Mouse (Mus musculus): ENCODE results near the gene Myh1.

Gene Myh1

DNA sequence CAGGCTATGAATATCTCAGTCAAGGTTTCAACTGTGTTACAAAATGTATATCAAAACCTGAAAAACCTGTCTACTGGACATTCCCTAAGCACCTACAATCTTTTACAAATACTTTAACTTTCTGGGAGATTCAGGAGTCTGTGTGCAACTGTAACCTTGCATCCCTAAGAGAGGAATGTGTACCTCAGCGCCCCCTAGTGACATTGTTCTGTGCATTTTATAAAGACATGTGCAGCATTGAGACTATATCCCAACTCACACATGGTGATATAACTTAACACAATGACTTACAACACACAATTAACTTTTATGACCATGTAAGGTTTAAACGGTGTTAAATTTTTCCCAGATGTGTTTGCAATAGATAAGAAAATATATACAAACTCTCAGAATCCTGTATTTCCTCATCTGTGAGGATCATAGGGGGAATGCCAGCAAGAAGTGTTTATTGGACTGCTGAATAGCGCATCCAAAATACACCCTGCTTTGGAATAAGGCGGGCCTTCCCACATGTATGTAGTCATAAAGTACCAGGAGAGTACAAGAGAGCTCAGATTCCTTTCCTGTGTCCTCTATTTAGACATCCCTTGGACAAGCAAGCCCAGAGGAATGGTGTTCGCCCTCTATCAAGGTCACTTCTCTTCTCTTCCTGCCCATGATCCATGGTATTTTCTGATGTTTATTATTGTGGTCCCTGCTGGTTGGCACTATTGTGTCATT lies 35.9 kb downstream of the Myh1 start:
- peak; percentile 65 for DNase-seq

DNA sequence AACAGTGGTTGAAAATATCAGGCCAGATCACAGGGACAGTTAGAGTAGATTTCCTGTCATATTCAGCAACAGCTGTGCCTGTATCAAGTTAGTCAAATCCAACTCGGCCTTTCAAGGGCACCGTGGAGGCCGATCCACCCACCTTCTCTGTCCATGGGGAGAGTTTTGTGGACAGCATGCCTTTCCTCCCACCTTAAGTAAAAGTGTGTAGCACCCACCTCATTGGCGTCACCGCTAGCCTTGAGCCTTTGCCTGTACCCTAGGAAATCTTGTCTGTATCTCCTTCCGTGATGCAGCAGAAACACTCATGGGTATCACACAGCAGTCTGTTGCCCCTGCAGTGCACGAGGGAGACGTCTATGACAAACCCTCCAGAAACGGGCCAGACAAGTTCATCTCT lies 36.9 kb downstream of the Myh1 start:
- DNase-seq = no peak

GRCm38 (mm10) chr11:67237481-67238079 lies 37.7 kb downstream of the Myh1 start, which contains the start of gene Myh4:
Gene Myh4 (plus strand): TSS chr11:67238029.
- no peak for DNase-seq

GRCm38 (mm10) chr11:67241051-67241450 lies 41.2 kb downstream of the Myh1 start:
- DNase-seq = no peak

DNA sequence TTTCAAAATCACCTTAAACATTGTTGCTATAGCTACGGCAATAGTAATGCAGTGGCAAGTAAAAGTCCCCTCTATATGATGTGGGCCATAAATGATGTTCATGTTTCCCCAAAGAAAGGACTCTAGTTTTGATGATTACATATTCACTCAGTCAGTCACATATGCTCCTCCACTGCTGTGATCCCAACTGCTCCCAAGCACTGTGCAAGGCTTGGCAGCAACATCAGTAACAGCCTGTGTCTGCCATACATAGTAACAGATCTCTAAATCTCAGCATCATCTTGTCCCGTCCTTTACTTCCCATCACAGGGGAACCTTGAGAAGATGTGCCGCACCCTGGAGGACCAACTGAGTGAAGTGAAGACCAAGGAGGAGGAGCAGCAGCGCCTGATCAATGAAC lies 53.8 kb downstream of the Myh1 start:
- DNase-seq = no peak

DNA sequence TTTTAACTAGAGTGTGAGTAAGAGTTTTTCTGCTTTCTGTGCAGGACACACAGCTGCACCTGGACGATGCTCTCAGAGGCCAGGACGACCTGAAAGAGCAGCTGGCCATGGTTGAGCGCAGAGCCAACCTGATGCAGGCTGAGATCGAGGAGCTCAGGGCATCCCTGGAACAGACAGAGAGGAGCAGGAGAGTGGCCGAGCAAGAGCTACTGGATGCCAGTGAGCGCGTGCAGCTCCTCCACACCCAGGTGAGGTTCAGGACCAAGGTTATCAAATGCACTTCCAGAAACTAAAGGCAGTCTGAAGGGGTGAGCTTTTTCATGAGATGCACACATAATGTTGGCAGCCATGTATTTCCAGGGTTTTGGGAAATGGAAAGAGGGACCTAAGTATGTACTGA lies 57.2 kb downstream of the Myh1 start:
- DNase-seq = no peak

DNA sequence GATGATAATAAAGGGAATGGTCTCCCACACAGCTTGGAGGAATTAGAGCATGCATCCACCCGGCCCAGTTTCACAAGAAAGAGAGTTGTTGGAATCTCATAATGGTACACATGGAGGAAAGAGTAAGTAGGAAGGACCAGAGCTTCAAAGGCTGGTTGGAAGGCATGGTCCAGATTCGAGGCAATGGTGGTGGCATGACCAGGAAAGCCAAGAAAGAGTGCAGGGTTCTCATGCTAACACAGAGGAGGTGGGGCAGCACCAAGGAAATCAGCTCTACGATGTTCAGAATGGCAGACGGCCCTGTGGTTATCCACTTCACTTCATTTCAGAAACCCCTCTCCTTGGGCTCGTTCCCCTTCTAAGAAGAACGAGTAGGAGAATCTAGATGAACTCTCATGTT lies 61.1 kb downstream of the Myh1 start:
- no peak for DNase-seq

All from right cerebral cortex, postnatal 14 days (tissue).